ENCODE assay signal across 9 mouse cellular contexts in the genomic region with DNA sequence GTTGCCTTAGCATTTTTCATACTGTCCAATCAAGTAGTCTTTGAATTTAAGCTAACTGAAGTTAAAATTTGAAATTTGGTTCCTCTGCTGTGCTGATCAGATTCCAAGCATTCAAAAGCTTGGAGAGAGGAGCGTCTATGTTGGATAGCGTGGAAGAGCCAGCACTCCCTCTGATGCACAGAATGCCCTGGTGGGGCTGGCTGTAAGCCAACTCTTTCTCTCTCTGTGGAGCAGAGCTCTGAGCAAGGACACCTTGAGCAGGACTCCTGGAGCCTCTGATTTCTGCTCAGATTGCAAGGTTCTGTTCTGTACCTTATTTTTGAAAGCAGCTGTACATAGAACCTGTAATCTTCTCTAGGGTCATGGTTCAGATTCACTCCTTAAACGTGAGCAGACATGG. TPM values are rescaled to one million over a fixed set of nuclear protein-coding genes. Genes with fewer than 3 reads are reported as not detected.
A peak's percentile ranks its signal among the peaks of the same experiment; 100 is the strongest.
DNase-seq lines count a peak whose midpoint lies in the region; ATAC-seq and TF ChIP-seq lines count a peak whose summit lies in the region.
"Had no signal": no experiment of that assay in that cellular context is flagged by ENCODE, and none has a peak within 500 bp of the region (broad histone marks: within the 10 kb centered on the region; RNA-seq: fewer than 3 reads in every experiment).

No protein-coding gene starts in this region.

- ATAC-seq in kidney, embryonic 15.5 days (replicated peaks; ENCODE audit: low FRiP score): no peak
- 0 out of 2 replicates have a peak, but pooled peaks have one; percentile 60 for ATAC-seq in heart, embryonic 15.5 days (replicated peaks; ENCODE audit: insufficient number of reproducible peaks, insufficient read depth, low FRiP score, low read depth)
- ATAC-seq: Patski had no signal

- H3K27me3 ChIP-seq in kidney, adult 2 months (replicated peaks; ENCODE audit: control insufficient read depth, insufficient read depth, low read length): no peaks in the 10 kb centered on the region
- H3K27me3 ChIP-seq in kidney, embryonic 15.5 days: no peaks in the 10 kb centered on the region
- no peaks in the 10 kb centered on the region for H3K27me3 ChIP-seq in heart, embryonic 15.5 days
- H3K27me3 ChIP-seq in thymus, adult 2 months (ENCODE audit: control insufficient read depth, insufficient read depth, low read length): no peaks in the 10 kb centered on the region
- H3K27me3 ChIP-seq: Patski had no signal

- no peak for TF ChIP-seq POLR2A in kidney, adult 2 months (IDR thresholded peaks at IDR 0.05; ENCODE audit: low read depth, low read length)
- TF ChIP-seq POLR2A in thymus, adult 2 months (IDR thresholded peaks at IDR 0.05; ENCODE audit: control insufficient read depth, extremely low read depth, insufficient read depth, low read length, poor library complexity): no peak
- no peak for TF ChIP-seq POLR2A in lung, adult 2 months (IDR thresholded peaks at IDR 0.05; ENCODE audit: borderline replicate concordance, extremely low read depth, low read depth, low read length)

- WGBS in kidney, adult 2 months: 19% methylated on average over 3 of the region's 3 CpGs
- 41% methylated on average over 3 of the region's 3 CpGs for WGBS in kidney, embryonic 15.5 days
- WGBS in heart, embryonic 15.5 days: 26% methylated on average over 3 of the region's 3 CpGs
- 82% methylated on average over 3 of the region's 3 CpGs for WGBS in thymus, adult 2 months
- WGBS in lung, adult 2 months: 29% methylated on average over 3 of the region's 3 CpGs

- H3K9ac ChIP-seq in kidney, embryonic 15.5 days: no peak overlapping the region
- H3K9ac ChIP-seq in heart, embryonic 15.5 days: no peak overlapping the region

- no peak overlapping the region for H3K4me3 ChIP-seq in kidney, adult 2 months (ENCODE audit: insufficient read depth, low read depth, low read length)
- no peak overlapping the region for H3K4me3 ChIP-seq in kidney, embryonic 15.5 days (replicated peaks)
- no peak overlapping the region for H3K4me3 ChIP-seq in heart, embryonic 15.5 days
- no peak overlapping the region for H3K4me3 ChIP-seq in thymus, adult 2 months (ENCODE audit: control insufficient read depth, insufficient read depth, low read length)
- H3K4me3 ChIP-seq in lung, adult 2 months (replicated peaks; ENCODE audit: extremely low read depth, low read depth, low read length): no peak overlapping the region

- H3K4me2 ChIP-seq in kidney, embryonic 15.5 days: no peak overlapping the region
- H3K4me2 ChIP-seq in heart, embryonic 15.5 days: no peak overlapping the region

- H3K27ac ChIP-seq in kidney, adult 2 months (ENCODE audit: insufficient read depth, low read depth, low read length): no peak overlapping the region
- no peak overlapping the region for H3K27ac ChIP-seq in kidney, embryonic 15.5 days
- H3K27ac ChIP-seq in heart, embryonic 15.5 days: peak overlapping the region; percentile 58
- H3K27ac ChIP-seq in thymus, adult 2 months (ENCODE audit: control insufficient read depth, insufficient read depth, low read length): no peak overlapping the region

- peak; percentile 66 for DNase-seq in kidney, adult 2 months
- DNase-seq in NIH3T3 (ENCODE audit: low read depth): peak; percentile 34
- DNase-seq in adrenal gland, postnatal 14 days: peak; percentile 83
- DNase-seq in thymus, adult 2 months: no peak
- no peak for DNase-seq in lung, adult 2 months
- no peak for DNase-seq in layer of hippocampus, adult 9-10 months (ENCODE audit: low spot score)

- peaks cover 13% of the 10 kb centered on the region for H3K4me1 ChIP-seq in kidney, adult 2 months (ENCODE audit: control insufficient read depth, insufficient read depth, low read length)
- 0 out of 2 replicates have a peak, but pooled peaks cover 3% of the 10 kb centered on the region for H3K4me1 ChIP-seq in kidney, embryonic 15.5 days
- H3K4me1 ChIP-seq in heart, embryonic 15.5 days (replicated peaks): peaks cover 8% of the 10 kb centered on the region; the same call in 1 of the 2 replicates
- no peaks in the 10 kb centered on the region for H3K4me1 ChIP-seq in thymus, adult 2 months (replicated peaks; ENCODE audit: control insufficient read depth, insufficient read depth, low read length)
- no peaks in the 10 kb centered on the region for H3K4me1 ChIP-seq in lung, adult 2 months (ENCODE audit: control insufficient read depth, insufficient read depth, low read length)

- TF ChIP-seq CTCF in kidney, adult 2 months (conservative IDR thresholded peaks at IDR 0.05; ENCODE audit: insufficient read depth, insufficient read length, low read depth, low read length): no peak
- no peak for TF ChIP-seq CTCF in thymus, adult 2 months (IDR thresholded peaks at IDR 0.05; ENCODE audit: borderline replicate concordance, control insufficient read depth, extremely low read depth, insufficient read depth, low read length, poor library complexity)
- no peak for TF ChIP-seq CTCF in lung, adult 2 months (IDR thresholded peaks at IDR 0.05; ENCODE audit: insufficient read depth, low read length)

- no peaks in the 10 kb centered on the region for H3K9me3 ChIP-seq in kidney, embryonic 15.5 days (replicated peaks)
- no peaks in the 10 kb centered on the region for H3K9me3 ChIP-seq in heart, embryonic 15.5 days (replicated peaks)

- H3K36me3 ChIP-seq in kidney, adult 2 months (ENCODE audit: control insufficient read depth, insufficient read depth, low read length): no peaks in the 10 kb centered on the region
- no peaks in the 10 kb centered on the region for H3K36me3 ChIP-seq in kidney, embryonic 15.5 days
- H3K36me3 ChIP-seq in heart, embryonic 15.5 days: no peaks in the 10 kb centered on the region
- no peaks in the 10 kb centered on the region for H3K36me3 ChIP-seq in thymus, adult 2 months (ENCODE audit: control insufficient read depth, insufficient read depth, low read length)

RNA-seq across cellular contexts. Expression of a gene that starts 16.8 kb away (rescaled TPM):
- 19.2 and 24.9 TPM in 2 replicates for polyA plus RNA-seq in kidney, adult 2 months (2012; rRNA removed)
- 37.0 and 40.6 TPM in 2 replicates for polyA plus RNA-seq in kidney, embryonic 15.5 days (2015; fragmentation: Nextera tagmentation; extraction: Ambion mirVana)
- 59.1 and 64.9 TPM in 2 replicates for total RNA-seq in adrenal gland, postnatal 14 days (2021)
- 34.6 and 39.0 TPM in 2 replicates for polyA plus RNA-seq in heart, embryonic 15.5 days (2015; fragmentation: Nextera tagmentation; extraction: Ambion mirVana)
- 23.4 and 24.3 TPM in 2 replicates for polyA plus RNA-seq in thymus, adult 2 months (2012; rRNA removed)
- 13.1 and 23.0 TPM in 2 replicates for polyA plus RNA-seq in lung, adult 2 months (2012; rRNA removed)

RNA-seq across cellular contexts. Expression of a gene that starts 58.7 kb away (rescaled TPM):
- polyA plus RNA-seq in kidney, adult 2 months (2012; rRNA removed): 1.8 and 2.4 TPM in 2 replicates
- polyA plus RNA-seq in kidney, embryonic 15.5 days (2015; fragmentation: Nextera tagmentation; extraction: Ambion mirVana): 11.7 and 12.1 TPM in 2 replicates
- total RNA-seq in adrenal gland, postnatal 14 days (2021): 10.5 TPM in 2 replicates
- polyA plus RNA-seq in heart, embryonic 15.5 days (2015; fragmentation: Nextera tagmentation; extraction: Ambion mirVana): 8.2 and 9.0 TPM in 2 replicates
- 5.9 and 6.8 TPM in 2 replicates for polyA plus RNA-seq in thymus, adult 2 months (2012; rRNA removed)
- 2.8 and 3.8 TPM in 2 replicates for polyA plus RNA-seq in lung, adult 2 months (2012; rRNA removed)

Comparison
In these comparisons a context has a peak if more than half of its experiments do, and no peak if none do; other contexts are left out.
1. DNase-seq: peak in kidney, adult 2 months (single experiment), NIH3T3 (single experiment) and adrenal gland, postnatal 14 days (single experiment); none in thymus, adult 2 months (single experiment), lung, adult 2 months (single experiment) and layer of hippocampus, adult 9-10 months (single experiment).